Mouse (Mus musculus): ENCODE measurements around the gene Cyp2u1.
A peak's percentile ranks its signal among the peaks of the same experiment; 100 is the strongest.
"Not testable (repeated sequence)": the region's sequence is repeated elsewhere in the genome, so short reads cannot be mapped to it uniquely, and the experiment has no call there.

The Cyp2u1 gene

GRCm38 (mm10) chr3:131302452-131303319 lies at the start of gene Cyp2u1:
TSS of gene Cyp2u1 (minus strand) at chr3:131303227.
- DNase-seq (ENCODE audit: low read depth, low spot score) = peak; percentile 93

GRCm38 (mm10) chr3:131350539-131350938 lies 47.5 kb upstream of the Cyp2u1 start:
- no peak for DNase-seq (ENCODE audit: low read depth, low spot score)

- no peak for DNase-seq (ENCODE audit: low read depth, low spot score)
Observed at GRCm38 (mm10) chr3:131349013-131349412, 46.0 kb upstream of the Cyp2u1 start.

GRCm38 (mm10) chr3:131348579-131348950 lies 45.5 kb upstream of the Cyp2u1 start:
- DNase-seq (ENCODE audit: low read depth, low spot score) = no peak

GRCm38 (mm10) chr3:131347831-131348578 lies 45.0 kb upstream of the Cyp2u1 start:
- DNase-seq (ENCODE audit: low read depth, low spot score) = peak; percentile 67

- no peak for DNase-seq (ENCODE audit: low read depth, low spot score)
Observed at GRCm38 (mm10) chr3:131345903-131346302, 42.9 kb upstream of the Cyp2u1 start.

- no peak for DNase-seq (ENCODE audit: low read depth, low spot score)
Observed at GRCm38 (mm10) chr3:131343311-131343710, 40.3 kb upstream of the Cyp2u1 start.

- no peak for DNase-seq (ENCODE audit: low read depth, low spot score)
Observed at GRCm38 (mm10) chr3:131340885-131341284, 37.9 kb upstream of the Cyp2u1 start.

GRCm38 (mm10) chr3:131339280-131339679 lies 36.3 kb upstream of the Cyp2u1 start:
- DNase-seq (ENCODE audit: low read depth, low spot score) = peak; percentile 68

GRCm38 (mm10) chr3:131337749-131338148 lies 34.7 kb upstream of the Cyp2u1 start:
- DNase-seq (ENCODE audit: low read depth, low spot score) = not testable (repeated sequence)

GRCm38 (mm10) chr3:131336629-131337028 lies 33.6 kb upstream of the Cyp2u1 start:
- DNase-seq (ENCODE audit: low read depth, low spot score) = no peak

- DNase-seq (ENCODE audit: low read depth, low spot score) = no peak
Observed at GRCm38 (mm10) chr3:131335117-131335547, 32.1 kb upstream of the Cyp2u1 start.

GRCm38 (mm10) chr3:131327189-131327588 lies 24.2 kb upstream of the Cyp2u1 start:
- no peak for DNase-seq (ENCODE audit: low read depth, low spot score)

GRCm38 (mm10) chr3:131326637-131327036 lies 23.6 kb upstream of the Cyp2u1 start:
- DNase-seq (ENCODE audit: low read depth, low spot score) = no peak

GRCm38 (mm10) chr3:131322081-131322815 lies 19.2 kb upstream of the Cyp2u1 start:
- DNase-seq (ENCODE audit: low read depth, low spot score) = peak; percentile 83

- DNase-seq (ENCODE audit: low read depth, low spot score) = peak; percentile 83
Observed at GRCm38 (mm10) chr3:131320184-131320583, 17.2 kb upstream of the Cyp2u1 start.

- DNase-seq (ENCODE audit: low read depth, low spot score) = no peak
Observed at GRCm38 (mm10) chr3:131318211-131318610, 15.2 kb upstream of the Cyp2u1 start.

GRCm38 (mm10) chr3:131317126-131317525 lies 14.1 kb upstream of the Cyp2u1 start:
- DNase-seq (ENCODE audit: low read depth, low spot score) = no peak

GRCm38 (mm10) chr3:131315957-131316510 lies 13.0 kb upstream of the Cyp2u1 start:
- peak; percentile 61 for DNase-seq (ENCODE audit: low read depth, low spot score)

- no peak for DNase-seq (ENCODE audit: low read depth, low spot score)
Observed at GRCm38 (mm10) chr3:131312340-131312739, 9.3 kb upstream of the Cyp2u1 start.

- DNase-seq (ENCODE audit: low read depth, low spot score) = no peak
Observed at GRCm38 (mm10) chr3:131310572-131310971, 7.5 kb upstream of the Cyp2u1 start.

- no peak for DNase-seq (ENCODE audit: low read depth, low spot score)
Observed at GRCm38 (mm10) chr3:131307811-131308210, 4.8 kb upstream of the Cyp2u1 start.
